Mouse (Mus musculus) lung, postnatal 0 days (tissue): ENCODE results near the gene Atp6v0a1.

Source experiments
- CTCF ChIP-seq: IDR thresholded peaks from 2 replicates; pipeline ENCODE4 v1.5.1; 2016; ENCODE audit warnings: antibody characterized with exemption, mild to moderate bottlenecking
- EP300 ChIP-seq: IDR thresholded peaks from 2 replicates; pipeline ENCODE4 v1.6.1; 2016; ENCODE audit warnings: antibody characterized with exemption, mild to moderate bottlenecking, control low read depth

- TF ChIP-seq CTCF = no peak
- TF ChIP-seq EP300 = no peak
Observed at GRCm38 (mm10) chr11:101065002-101065401, 55.8 kb downstream of the Atp6v0a1 start.
